Mouse (Mus musculus) liver, embryonic 16.5 days (tissue): ENCODE measurements around the gene Grb10. TPM values are rescaled to one million over a fixed set of nuclear protein-coding genes. Genes with fewer than 3 reads are reported as not detected.

ENCODE experiments used
- ATAC-seq: fragments of 200-750 bp; cut with Nextera tagmentation; 2 replicates; pipeline ENCODE4 v1.8.0; 2017; ENCODE audit warnings: low read depth, mild to moderate bottlenecking, moderate number of reproducible peaks, moderate library complexity
- H3K27ac ChIP-seq: fragments of 300-500 bp; sonication (generic); 2 replicates; pipeline ENCODE4 v1.5.1; 2014; ENCODE audit warnings: mild to moderate bottlenecking, low read length
- H3K27me3 ChIP-seq: fragments of 300-500 bp; sonication (generic); 2 replicates; pipeline ENCODE4 v1.6.1; 2014; ENCODE audit warnings: low read depth, low read length, mixed read lengths; ENCODE audit not compliant: control insufficient read depth, insufficient read depth
- H3K36me3 ChIP-seq: fragments of 300-500 bp; sonication (generic); 2 replicates; pipeline ENCODE4 v1.6.1; 2014; ENCODE audit warnings: mild to moderate bottlenecking; ENCODE audit not compliant: control insufficient read depth, insufficient read depth
- H3K4me1 ChIP-seq: fragments of 300-500 bp; sonication (generic); 2 replicates; pipeline ENCODE4 v1.6.1; 2014; ENCODE audit warnings: low read depth, low read length, mixed read lengths; ENCODE audit not compliant: control insufficient read depth
- H3K4me2 ChIP-seq: fragments of 300-500 bp; sonication (generic); 2 replicates; pipeline ENCODE4 v1.6.1; 2014; ENCODE audit warnings: low read depth, low read length, mixed read lengths
- H3K4me3 ChIP-seq: fragments of 300-500 bp; sonication (generic); 2 replicates; pipeline ENCODE4 v1.5.1; 2014; ENCODE audit warnings: low read depth, mild to moderate bottlenecking, low read length
- H3K9ac ChIP-seq: fragments of 300-500 bp; sonication (generic); 2 replicates; pipeline ENCODE4 v1.6.1; 2014; ENCODE audit warnings: low read depth, low read length
- H3K9me3 ChIP-seq: fragments of 300-500 bp; sonication (generic); replicated peaks from 2 replicates; pipeline ENCODE4 v1.6.1; 2016; ENCODE audit warnings: low read length; ENCODE audit not compliant: control insufficient read depth
- WGBS: fragments of 180-500 bp; shearing (Covaris S2); extraction: QIAGEN DNeasy Blood & Tissue Kit; methylation state at CpG from one replicate; pipeline ENCODE4 v1.1.7; 2014; ENCODE audit not compliant: insufficient replicate concordance; 5-methylcytosine and 5-hydroxymethylcytosine counted together
- polyA plus RNA-seq: library from polyadenylated mRNA; unstranded; fragments of >200 nt; fragmentation: Nextera tagmentation; extraction: Ambion mirVana; gene quantifications from 2 replicates; pipeline ENCODE4 v1.2.1, GENCODE M21; 2015

Gene Grb10
- polyA plus RNA-seq, 1 experiment from 2014 or later, result 240 TPM

DNA sequence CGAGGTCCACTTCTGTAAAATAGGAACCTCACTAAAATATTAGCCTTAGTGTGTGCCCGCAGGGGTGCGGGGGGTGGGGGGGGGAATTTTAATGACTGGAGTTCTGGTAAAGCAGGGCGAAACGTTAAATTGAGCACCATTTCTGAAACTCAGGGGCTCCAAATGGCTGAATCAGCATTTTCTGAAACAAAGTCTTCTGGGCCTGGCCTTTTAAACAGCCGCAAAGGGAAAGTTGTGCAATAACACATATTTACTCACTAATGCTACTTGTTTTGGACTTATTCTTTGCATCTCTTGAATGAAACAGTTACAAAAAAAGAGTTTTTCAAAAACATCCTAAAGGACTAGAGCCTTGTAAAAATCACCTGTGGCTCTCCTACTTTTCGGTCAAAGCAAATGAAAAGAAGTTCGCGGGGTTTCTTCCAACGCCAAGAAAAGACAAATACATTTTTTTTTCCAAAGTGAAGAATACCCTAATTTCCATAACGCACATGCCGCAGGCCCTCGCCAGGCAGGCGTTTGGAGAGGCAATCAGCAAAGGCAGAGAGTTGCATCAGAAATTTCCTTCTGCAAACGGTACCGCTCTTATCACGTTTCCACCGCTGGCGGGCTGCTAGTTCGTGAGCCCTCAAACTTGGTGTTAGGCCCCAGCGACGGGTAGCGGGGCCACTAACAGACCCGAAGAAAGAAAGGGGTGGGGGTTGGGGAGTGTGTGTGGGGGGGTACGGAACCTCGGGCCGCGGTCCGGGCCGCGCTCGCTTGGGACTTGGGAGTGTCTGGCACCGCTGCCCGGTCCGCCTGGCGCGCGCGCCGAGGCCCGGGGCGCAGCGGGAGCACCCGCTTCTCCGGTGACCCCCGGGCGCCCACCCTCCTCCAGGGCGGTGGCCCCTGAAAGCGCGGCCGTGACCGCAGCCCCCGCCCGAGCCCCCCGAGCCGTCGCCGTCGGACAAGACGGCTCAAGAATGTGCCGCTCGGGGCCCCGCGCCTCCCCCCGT is 2.3 kb downstream of the Grb10 start:
- Histone ChIP-seq H3K9ac (peak overlapping the region; percentile 67), H3K36me3 (no peaks in the 10 kb centered on the region), H3K4me1 (no peaks in the 10 kb centered on the region; the same call in 1 of the 2 replicates), H3K27ac (peak overlapping the region; percentile 62), H3K4me2 (peak overlapping the region; percentile 60), H3K9me3 (no peaks in the 10 kb centered on the region), H3K27me3 (peaks cover 81% of the 10 kb centered on the region), H3K4me3 (peak overlapping the region; percentile 65)
- ATAC-seq, result peak; percentile 20
- 4% methylated on average over 60 of the region's 65 CpGs for WGBS

DNA sequence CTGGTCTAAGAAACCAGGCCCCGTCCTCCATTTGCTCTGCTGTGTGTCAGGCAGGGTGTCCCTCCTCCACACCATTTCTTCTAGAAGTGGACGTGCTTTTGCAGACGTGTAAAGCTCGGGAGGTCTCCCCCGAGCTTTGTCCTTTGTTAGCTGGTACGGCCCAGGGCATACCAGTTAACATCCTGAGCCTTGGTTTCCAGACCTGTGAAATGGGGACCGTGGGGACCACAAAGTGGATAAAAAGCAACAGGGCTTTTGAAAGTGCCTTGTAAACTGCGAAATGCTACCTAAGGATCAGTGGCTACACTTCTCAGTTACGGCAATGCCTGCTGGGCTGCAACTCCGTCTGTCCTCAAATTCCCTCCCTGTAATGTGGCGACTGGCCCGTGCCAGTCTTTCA is 3.2 kb downstream of the Grb10 start:
- 20% methylated on average over 12 of the region's 12 CpGs for WGBS
- no peak overlapping the region for H3K27ac ChIP-seq
- peaks cover 77% of the 10 kb centered on the region for H3K27me3 ChIP-seq

DNA sequence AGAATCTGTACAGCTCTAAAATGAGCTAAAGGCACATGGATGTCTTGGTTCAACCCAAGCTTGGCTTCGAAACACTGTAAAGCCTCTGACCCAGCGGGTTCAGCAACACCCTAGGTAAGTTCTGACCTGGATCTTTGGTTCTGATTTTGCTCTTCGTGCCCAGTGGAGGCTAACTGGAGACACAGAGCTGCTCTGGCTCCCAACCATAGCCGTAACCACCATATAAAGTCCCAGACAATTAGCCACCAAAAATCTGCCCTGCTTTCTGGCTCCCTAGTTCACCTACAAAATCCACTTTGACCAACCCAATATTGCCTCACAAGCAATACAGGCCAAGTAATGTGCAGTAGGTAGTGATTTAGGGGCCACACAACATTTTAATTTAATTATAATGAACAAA is 3.7 kb downstream of the Grb10 start:
- no peak for ATAC-seq
- H3K9me3 ChIP-seq, result no peaks in the 10 kb centered on the region
- H3K9ac ChIP-seq, result no peak overlapping the region
- H3K4me1 ChIP-seq, result no peaks in the 10 kb centered on the region; the same call in 1 of the 2 replicates
- H3K36me3 ChIP-seq, result no peaks in the 10 kb centered on the region
- peak overlapping the region; percentile 65 for H3K4me3 ChIP-seq
- 54% methylated on average over 4 of the region's 4 CpGs for WGBS
- no peak overlapping the region for H3K27ac ChIP-seq
- H3K4me2 ChIP-seq, result peak overlapping the region; percentile 60; the same call in 1 of the 2 replicates
- peaks cover 71% of the 10 kb centered on the region for H3K27me3 ChIP-seq

More for the DNA sequence above, 3.2 kb downstream of the Grb10 start:
- H3K9me3 ChIP-seq, result no peaks in the 10 kb centered on the region
- peak overlapping the region; percentile 65 for H3K4me3 ChIP-seq
- H3K4me1 ChIP-seq, result no peaks in the 10 kb centered on the region; the same call in 1 of the 2 replicates
- H3K9ac ChIP-seq, result peak overlapping the region; percentile 40
- no peaks in the 10 kb centered on the region for H3K36me3 ChIP-seq
- no peak for ATAC-seq
- peak overlapping the region; percentile 60 for H3K4me2 ChIP-seq

DNA sequence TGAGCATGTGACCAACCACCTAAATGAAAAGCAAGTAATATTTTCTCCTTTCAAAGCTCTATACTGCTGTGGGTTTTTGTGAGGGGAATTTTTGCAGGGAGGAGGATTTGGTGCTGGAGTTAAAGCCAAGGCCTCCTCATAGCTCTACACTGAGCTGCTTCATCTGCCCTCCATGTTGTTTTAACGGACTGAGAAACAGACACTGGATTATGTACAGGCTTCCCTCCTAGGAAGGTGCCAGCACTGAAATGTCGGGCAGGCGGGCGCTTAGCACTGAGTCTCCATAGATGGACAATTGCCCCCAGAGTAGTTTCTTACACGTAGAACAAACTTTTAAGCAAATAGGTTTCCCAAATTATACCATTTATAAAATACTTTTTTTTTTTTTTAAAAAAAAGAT is 4.1 kb downstream of the Grb10 start:
- ATAC-seq, result no peak
- Histone ChIP-seq H3K36me3 (no peaks in the 10 kb centered on the region), H3K27ac (no peak overlapping the region), H3K4me2 (no peak overlapping the region), H3K27me3 (peaks cover 68% of the 10 kb centered on the region), H3K9ac (no peak overlapping the region), H3K9me3 (no peaks in the 10 kb centered on the region), H3K4me3 (peak overlapping the region; percentile 65), H3K4me1 (no peaks in the 10 kb centered on the region; the same call in 1 of the 2 replicates)
- WGBS, result 51% methylated on average over 5 of the region's 5 CpGs

DNA sequence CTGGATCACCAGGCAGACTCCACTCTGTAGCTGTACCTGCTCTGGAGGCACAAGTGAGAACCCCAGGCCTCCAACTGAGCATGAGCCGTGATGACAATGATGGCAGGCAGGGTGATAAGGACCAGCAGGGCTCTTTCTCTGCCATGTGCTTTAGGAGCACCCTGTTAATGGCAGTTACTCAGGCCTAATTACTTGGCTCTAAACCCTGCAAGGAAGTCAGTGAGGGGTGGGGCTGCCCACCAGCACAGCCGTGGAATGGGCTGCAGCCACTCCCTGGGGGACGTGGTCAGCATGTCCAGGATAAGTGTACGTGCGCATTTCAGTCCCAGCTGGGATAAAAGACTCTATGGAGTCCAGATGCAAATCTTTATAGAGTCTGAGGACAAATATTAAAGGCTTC is 5.7 kb downstream of the Grb10 start:
- no peaks in the 10 kb centered on the region for H3K9me3 ChIP-seq
- H3K9ac ChIP-seq, result no peak overlapping the region
- peaks cover 3% of the 10 kb centered on the region for H3K36me3 ChIP-seq
- WGBS, result 23% methylated on average over 5 of the region's 5 CpGs
- H3K4me1 ChIP-seq, result no peaks in the 10 kb centered on the region; the same call in 1 of the 2 replicates
- no peak overlapping the region for H3K27ac ChIP-seq
- peaks cover 69% of the 10 kb centered on the region for H3K27me3 ChIP-seq
- no peak for ATAC-seq
- H3K4me2 ChIP-seq, result peak overlapping the region; percentile 19
- H3K4me3 ChIP-seq, result peak overlapping the region; percentile 13

DNA sequence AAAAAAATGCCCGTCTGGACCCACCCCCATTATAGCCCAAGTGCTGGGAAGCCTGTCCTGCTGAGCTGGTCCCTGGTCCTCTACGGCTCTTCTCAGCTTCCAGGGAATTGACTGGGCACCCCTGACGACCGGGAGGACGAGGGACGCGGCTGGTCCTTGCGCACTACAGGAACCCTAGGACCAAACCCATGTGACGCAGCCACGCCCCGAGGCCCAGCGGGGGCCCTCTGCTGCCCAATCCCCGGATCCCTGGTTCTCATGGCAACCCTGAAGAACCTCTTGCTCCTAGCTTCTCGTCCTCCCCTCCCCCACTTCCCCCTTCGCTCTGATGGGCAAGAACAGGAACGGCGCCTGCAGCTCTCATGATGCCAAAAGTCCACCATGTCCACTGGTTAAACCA is 11.8 kb downstream of the Grb10 start:
- 46% methylated on average over 17 of the region's 17 CpGs for WGBS
- Histone ChIP-seq H3K9me3 (peaks cover 11% of the 10 kb centered on the region), H3K4me1 (no peaks in the 10 kb centered on the region; the same call in 1 of the 2 replicates), H3K27ac (no peak overlapping the region), H3K9ac (no peak overlapping the region), H3K27me3 (peaks cover 61% of the 10 kb centered on the region), H3K36me3 (peaks cover 17% of the 10 kb centered on the region), H3K4me2 (no peak overlapping the region), H3K4me3 (no peak overlapping the region)
- peak; percentile 3; the same call in 1 of the 2 replicates for ATAC-seq

DNA sequence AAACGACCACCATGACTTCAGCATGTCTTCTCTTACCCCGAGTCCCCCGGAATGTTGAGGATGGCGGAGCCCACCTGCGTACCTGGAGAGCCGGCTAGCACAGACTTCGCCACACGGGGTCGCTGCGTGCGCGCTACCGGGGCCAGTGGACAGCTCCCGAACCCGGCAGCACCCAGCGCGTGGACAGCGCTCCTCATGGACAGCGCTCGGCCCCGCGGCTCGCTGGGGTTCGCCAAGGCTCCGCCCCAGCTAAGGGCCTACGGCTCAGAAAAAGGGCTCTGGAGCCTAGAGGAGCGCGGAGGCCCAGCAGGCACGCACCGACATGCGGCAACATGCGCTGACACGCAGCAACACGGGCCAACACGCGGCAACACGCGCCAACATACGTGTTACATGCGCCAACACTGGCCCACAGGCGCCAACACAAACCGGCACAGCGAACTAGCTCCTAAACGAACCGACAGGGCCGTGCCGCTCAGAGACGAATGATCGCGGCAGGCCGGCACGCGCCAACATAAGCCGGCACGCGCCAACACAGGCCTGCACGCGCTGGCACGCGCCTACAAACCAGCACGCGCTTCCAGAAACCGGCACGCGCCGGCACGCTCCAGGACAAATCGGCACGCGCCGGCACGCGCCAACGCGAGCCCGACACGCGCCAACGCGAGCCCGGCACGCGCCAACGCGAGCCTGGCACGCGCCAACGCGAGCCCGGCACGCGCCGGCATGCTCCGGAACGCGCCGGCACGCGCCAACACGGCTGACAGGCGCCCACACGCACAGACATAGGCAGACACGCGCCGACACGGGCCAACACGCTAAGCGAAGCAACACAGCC is 12.5 kb downstream of the Grb10 start:
- ATAC-seq, result peak; percentile 78
- no peak overlapping the region for H3K4me3 ChIP-seq
- H3K4me2 ChIP-seq, result peak overlapping the region; percentile 24; the same call in 1 of the 2 replicates

DNA sequence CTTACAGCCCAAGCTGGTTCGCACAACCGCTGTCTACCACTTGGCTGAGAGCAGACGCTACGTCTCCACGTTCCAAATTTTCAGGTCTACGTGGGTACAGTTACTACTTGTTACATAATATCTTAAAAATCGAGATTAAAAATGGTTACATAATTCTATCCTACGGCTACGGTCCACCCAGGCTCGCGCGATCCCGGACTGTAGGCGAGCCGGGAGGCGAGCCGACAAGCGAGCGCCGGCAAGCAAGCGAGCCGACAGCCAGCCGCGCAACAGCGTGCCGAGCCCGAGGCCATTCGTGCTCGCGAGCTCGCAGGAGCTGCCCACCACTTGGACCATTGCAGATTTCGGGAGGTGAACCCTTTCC is 13.1 kb downstream of the Grb10 start:
- H3K36me3 ChIP-seq, result peaks cover 17% of the 10 kb centered on the region
- peaks cover 59% of the 10 kb centered on the region for H3K27me3 ChIP-seq
- peaks cover 11% of the 10 kb centered on the region for H3K9me3 ChIP-seq
- no peak overlapping the region for H3K27ac ChIP-seq
- peak; percentile 38 for ATAC-seq
- WGBS, result 58% methylated on average over 32 of the region's 32 CpGs
- H3K4me1 ChIP-seq, result no peaks in the 10 kb centered on the region; the same call in 1 of the 2 replicates
- H3K4me3 ChIP-seq, result no peak overlapping the region
- H3K9ac ChIP-seq, result no peak overlapping the region
- no peak overlapping the region for H3K4me2 ChIP-seq

More for the DNA sequence above, 12.5 kb downstream of the Grb10 start:
- Histone ChIP-seq H3K36me3 (peaks cover 17% of the 10 kb centered on the region), H3K4me1 (no peaks in the 10 kb centered on the region; the same call in 1 of the 2 replicates), H3K27ac (no peak overlapping the region), H3K9ac (no peak overlapping the region), H3K27me3 (peaks cover 62% of the 10 kb centered on the region), H3K9me3 (peaks cover 11% of the 10 kb centered on the region)
- 48% methylated on average over 108 of the region's 108 CpGs for WGBS
